Mouse (Mus musculus) E14TG2a.4 (cell line): ENCODE measurements at regions not wholly inside any gene's neighbourhood (a gene's known extent, or its start where the extent isn't known, plus 50 kb on each side); places are given as distances from the start of the nearest gene placed in this dataset.

Experiments used
- CTCF ChIP-seq: conservative IDR thresholded peaks from 2 replicates; pipeline ENCODE4 v1.5.1; 2014; ENCODE audit warnings: low read length
- NANOG ChIP-seq: IDR thresholded peaks from 2 replicates; pipeline ENCODE4 v1.6.1; 2014; ENCODE audit warnings: borderline replicate concordance, low read length, mixed read lengths

DNA sequence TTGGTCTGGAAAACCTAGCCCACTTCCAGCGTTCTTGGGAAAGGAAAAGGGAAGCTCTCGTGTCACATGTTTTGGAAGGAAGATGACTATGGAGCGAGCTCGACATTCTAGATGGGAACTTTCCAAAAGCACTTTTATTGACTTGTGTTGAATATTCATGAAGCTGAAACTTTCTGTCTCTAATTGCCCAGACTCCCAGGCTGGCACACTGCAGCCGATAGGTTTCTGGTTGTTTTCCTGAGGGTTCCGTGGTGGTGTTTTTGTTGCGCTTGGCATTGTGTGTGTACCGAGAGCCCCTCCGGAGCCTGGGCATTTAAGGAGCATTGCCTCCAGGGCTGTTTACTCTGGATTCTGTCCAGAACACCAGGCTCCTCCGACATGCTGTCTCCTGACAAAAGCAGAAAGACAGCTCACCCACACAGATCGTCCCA is 168.6 kb upstream of the Ankrd55 start:
- TF ChIP-seq CTCF: no peak
- no peak for TF ChIP-seq NANOG
